Mouse (Mus musculus): ENCODE measurements around the gene Snapc5.
"Not testable (repeated sequence)": the region's sequence is repeated elsewhere in the genome, so short reads cannot be mapped to it uniquely, and the experiment has no call there.

The Snapc5 gene

DNA sequence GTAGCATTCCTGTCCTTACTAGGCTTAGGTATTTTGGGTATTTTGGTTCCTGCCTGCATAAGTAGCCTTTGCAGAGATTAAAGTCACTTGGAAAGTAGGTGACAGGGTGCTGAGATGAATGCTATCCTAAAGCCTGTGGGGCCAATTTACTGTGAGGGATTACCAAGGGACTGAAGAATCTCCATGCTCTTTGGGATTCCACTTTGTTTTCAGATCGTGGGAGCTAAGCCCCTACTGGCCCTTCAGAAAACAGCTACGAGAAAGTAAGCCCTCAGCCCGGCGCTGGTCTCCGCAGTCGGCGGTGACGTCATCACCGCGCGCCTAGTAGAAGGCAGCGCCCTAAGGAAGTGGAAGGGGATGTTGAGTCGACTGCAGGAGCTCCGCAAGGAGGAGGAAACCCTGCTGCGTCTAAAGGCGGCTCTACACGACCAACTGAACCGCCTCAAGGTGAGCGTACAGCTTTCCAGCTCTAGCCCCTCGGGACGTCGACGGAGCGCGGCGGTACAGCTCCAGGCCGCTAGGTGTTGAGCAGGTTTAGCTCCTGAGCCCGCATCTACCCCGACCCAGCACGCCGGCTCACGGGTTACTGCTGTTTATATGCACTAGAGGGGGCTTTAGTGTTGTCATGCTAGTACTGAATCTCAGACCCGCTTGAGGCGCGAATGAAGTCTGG is at the start of gene Snapc5:
TSS of gene Snapc5 (plus strand) at position 301 of the 673 bp plus-strand sequence.
- DNase-seq (ENCODE audit: low read depth) = peak; percentile 96

- DNase-seq (ENCODE audit: low read depth) = no peak
Measured at GRCm38 (mm10) chr9:64131623-64132022, 47.5 kb upstream of the Snapc5 start.

DNA sequence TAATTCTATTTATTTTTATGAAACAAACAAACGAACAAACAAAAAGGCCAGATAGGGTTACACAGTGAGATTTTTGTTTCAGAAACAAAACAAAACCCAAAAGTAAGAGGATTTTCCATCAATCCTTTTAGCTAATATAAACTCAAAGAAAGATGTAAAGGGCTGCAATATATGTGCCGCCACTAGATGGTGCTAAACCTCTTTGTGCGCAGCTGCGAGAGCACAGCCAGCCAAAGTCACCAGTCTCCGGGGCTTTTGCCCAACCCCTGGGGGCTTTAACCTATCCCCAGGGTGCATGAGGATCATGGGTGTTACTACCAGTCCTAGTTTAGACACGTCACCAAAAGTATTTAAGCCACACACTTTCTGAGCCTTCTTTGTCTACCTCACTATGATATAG is 40.2 kb upstream of the Snapc5 start:
- DNase-seq (ENCODE audit: low read depth) = peak; percentile 74

- DNase-seq (ENCODE audit: low read depth) = no peak
Measured at GRCm38 (mm10) chr9:64139879-64140278, 39.2 kb upstream of the Snapc5 start.

DNA sequence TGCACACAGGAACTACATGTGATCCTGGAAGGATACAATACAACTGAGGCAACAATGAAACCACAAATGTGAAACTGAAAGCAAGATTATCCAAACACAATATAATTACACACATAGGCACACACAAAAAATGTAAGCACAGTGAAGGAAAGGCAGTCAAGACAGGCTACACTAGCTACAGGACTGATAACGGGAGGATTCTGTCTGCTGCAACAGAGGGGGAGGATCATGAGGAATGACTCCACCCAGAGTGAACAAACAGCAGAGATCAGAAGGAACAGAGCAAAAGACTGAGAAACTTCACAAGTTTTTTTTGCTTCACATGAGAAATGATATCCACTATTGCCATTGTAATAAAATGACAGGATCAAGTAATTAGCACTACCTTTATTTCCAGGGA is 22.4 kb upstream of the Snapc5 start:
- no peak for DNase-seq (ENCODE audit: low read depth)

GRCm38 (mm10) chr9:64160471-64160870 is 18.6 kb upstream of the Snapc5 start:
- no peak for DNase-seq (ENCODE audit: low read depth)

- not testable (repeated sequence) for DNase-seq (ENCODE audit: low read depth)
Measured at GRCm38 (mm10) chr9:64169967-64170366, 9.1 kb upstream of the Snapc5 start.

GRCm38 (mm10) chr9:64172145-64172815 is 6.8 kb upstream of the Snapc5 start:
- no peak for DNase-seq (ENCODE audit: low read depth)

DNA sequence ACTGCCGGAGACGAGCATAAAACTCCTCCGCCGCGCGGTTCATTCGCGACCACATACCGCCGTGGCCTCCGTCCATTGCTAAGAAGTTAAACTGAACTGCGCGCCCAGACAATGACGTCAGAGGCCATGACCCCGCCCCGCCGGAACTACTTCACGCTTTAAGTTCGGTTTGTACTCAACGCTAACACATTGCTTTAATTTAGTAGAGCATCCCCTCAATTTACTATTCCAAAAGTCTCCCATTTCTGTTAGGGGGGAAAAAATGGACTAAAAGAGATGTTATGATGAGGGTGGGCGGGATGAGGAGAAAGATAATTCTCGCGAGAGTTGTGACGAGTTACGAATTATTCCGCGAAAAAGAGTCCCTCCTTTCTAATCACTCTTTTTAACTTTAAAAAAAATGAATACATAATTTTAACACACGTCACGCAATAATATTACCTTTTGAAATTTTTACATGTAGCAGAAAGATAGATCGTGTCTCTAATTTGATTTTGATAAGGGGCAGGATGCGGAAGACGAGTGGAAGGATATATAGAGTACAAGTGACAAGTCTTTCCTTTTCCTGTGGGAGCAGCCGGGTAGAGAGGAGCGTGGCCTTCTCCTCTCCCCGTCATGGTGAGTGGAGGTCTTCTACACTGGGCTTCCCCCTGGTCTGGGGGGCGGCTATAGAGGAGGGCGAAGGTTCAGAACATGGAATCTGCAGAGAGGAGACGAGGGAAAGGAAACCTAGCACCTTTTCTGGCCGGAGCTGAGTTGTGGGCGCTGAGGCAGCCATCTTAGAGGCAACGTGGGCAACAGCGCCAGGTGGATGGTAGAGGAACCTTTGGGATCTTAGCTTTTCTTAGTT is 6.0 kb upstream of the Snapc5 start, which contains the start of the genes Zwilch and Rpl4:
TSS of gene Zwilch (minus strand) at position 289 of the 850 bp plus-strand sequence.
TSS of gene Rpl4 (plus strand) at position 560 of the 850 bp plus-strand sequence.
- DNase-seq (ENCODE audit: low read depth) = peak; percentile 97

DNA sequence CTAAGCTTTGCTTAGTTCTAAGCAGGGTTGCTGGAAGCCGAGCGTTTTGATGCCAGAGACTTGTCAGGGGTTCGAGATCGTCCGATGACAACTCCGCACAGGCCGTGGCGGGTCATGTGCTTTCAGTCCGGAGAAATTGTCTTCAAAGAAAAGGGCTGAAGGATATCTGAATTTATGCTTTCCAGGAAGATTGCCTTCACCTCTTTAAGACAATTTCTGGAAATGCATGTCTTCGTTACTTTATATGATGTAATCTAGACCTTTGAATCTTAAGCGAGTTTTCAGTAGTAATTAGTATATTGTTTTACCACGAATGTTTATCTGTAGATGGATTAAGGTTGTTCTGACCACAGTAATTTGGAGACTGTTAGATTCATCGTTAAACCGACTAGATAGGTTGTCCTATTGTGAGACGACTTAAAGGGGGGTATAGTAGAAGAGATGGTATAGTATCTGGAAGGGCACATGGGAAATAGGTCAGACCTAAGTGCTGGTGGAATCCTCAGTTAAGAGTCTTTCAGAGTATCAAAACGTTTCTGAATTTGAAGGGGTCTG is 5.3 kb upstream of the Snapc5 start:
- no peak for DNase-seq (ENCODE audit: low read depth)

GRCm38 (mm10) chr9:64174341-64174740 is 4.7 kb upstream of the Snapc5 start:
- DNase-seq (ENCODE audit: low read depth) = no peak

- DNase-seq (ENCODE audit: low read depth) = peak; percentile 11
Measured at GRCm38 (mm10) chr9:64174766-64175165, 4.3 kb upstream of the Snapc5 start.

- no peak for DNase-seq (ENCODE audit: low read depth)
Measured at GRCm38 (mm10) chr9:64175378-64175777, 3.7 kb upstream of the Snapc5 start.

- no peak for DNase-seq (ENCODE audit: low read depth)
Measured at GRCm38 (mm10) chr9:64178610-64178973, 482 bp upstream of the Snapc5 start.

GRCm38 (mm10) chr9:64183295-64183694 is 4.2 kb downstream of the Snapc5 start:
- not testable (repeated sequence) for DNase-seq (ENCODE audit: low read depth)

GRCm38 (mm10) chr9:64184166-64184840 is 5.2 kb downstream of the Snapc5 start:
- DNase-seq (ENCODE audit: low read depth) = no peak

DNA sequence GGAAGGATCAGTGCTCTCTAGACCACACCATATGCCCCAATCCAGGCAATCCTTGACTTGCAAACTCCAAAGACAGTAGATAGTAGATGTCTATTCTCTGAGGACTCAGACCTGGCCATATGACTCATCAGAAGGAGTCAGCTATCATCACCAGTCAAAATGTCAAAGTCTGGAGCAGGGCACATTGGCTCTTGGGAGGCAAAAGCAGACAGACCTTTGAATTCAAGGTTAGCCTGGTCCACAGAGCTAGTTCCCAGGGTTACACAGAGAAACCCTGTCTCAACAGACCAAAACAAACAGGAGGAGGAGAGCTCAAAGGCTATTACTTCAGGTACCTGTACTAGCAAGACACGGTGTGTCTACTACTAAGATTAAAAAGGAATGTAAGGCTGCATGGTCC is 14.8 kb downstream of the Snapc5 start:
- DNase-seq (ENCODE audit: low read depth) = no peak

GRCm38 (mm10) chr9:64195554-64195953 is 16.5 kb downstream of the Snapc5 start:
- no peak for DNase-seq (ENCODE audit: low read depth)

DNA sequence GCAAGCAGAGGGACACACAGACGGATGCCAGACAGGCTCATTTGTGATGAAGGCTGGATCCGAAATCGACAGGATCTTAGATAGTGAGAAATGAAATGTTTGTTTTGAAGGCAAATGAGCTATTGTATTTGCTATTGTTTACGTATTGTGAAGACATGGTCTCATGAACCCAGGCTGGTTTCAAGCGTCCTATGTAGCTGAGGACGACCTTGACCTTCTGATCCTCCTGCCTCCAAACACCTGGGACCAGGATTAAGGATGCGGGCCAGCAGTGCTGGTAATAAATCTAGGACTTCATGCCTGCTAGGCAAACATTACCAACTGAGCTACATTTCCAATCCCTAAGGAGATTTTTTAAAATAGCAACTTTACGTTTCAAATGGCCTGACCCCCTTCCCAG is 18.4 kb downstream of the Snapc5 start:
- no peak for DNase-seq (ENCODE audit: low read depth)

DNA sequence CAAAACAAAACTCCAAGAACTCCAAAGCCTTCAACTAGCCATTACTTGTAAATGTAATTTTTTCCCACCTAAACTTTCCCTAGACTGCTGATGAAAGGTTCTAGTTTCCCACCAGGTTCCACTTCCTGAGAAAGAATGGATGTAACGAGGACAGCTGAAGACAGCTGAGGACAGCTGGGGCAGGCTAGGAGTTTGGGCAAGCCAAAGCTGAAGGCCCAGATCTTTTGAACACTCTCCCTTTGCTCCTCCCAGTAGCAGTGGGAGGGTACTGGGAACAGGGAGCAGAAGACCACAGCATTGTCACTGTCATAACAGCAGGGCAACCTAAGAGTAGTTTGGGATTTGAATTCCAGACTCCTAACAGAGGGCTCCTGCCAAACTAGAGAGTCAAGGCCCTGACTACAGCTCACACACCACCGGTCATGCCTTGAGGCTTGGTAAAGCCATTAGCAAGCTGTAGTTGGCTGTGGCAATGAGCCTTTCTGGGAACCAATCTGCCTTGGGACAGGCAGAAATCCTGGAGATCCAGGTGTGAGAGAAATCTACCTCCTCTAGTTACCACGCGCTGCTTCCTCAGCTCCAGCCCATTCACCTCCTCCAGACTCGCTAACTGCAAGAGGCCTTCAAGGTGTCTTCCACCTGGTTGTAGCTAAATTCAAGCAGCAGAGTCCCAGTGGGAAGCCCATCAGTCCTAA is 19.1 kb downstream of the Snapc5 start:
- no peak for DNase-seq (ENCODE audit: low read depth)

DNA sequence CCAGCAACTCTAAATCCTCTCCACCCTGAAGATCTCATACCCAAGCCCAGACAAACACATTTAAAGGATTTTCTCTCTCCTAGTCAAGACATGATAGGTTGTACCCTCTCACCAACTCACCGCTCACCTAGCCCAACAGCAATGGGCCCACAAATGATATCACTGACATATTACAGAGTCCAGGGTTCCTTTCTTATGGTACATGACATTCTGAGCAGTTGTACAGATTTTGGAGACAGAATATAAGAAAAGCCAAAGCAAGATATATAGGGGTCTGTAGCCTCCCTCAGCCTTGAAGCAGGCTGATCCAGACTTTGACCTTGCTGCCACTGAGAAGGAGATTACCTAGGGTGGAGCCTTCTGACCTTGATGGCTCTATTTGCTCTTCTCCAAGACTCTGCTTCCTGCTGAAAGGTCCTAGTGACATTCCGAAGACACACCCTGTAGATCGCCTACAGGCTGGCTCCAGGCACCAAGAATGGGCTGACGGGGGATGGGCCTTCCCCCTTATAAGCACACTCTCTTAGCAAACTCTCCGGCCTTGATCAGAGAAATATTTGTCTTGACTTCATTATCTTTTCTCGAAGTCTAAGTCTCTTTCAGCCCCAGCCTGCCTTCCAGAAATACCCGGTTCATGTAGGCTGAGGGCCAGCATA is 19.8 kb downstream of the Snapc5 start:
- not testable (repeated sequence) for DNase-seq (ENCODE audit: low read depth)
